Mouse (Mus musculus): Measurements from ENCODE around the gene Ets1.

Ets1 gene

DNA sequence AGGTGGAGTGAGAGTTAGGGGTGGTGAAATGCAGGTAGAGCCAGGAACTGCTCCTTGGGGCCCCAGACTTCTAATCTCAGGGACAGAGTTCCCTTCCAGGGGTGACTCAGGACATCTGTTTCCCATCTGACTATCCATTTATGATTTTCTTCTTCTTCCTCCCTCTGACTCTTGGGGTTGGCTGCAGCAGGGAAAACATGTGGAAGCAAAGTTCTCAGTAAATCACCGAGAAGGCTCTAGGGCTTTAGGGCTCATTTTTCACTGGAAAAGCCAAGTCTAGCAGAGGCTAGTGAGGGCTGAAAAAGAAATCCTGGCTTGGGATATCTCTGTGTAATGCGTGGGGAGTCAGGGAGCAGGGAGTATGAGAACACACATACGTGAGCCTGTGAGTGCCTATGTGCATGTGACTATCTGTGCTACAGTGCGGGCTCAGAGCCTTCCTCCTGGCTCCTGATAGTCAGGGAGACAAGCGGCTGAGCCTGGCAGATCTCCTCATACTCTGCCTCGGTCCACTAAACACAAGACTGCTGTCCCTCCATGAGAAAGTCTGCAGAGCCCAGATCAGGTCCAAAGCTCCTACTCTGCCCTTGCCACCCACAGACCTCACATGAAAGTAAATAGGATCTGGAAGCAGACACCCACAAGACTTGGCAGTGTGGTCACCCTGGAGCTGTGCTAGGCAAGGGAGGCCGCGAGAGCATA is 146.5 kb downstream of the Ets1 start:
- no peak for DNase-seq

GRCm38 (mm10) chr9:32787091-32787490 is 151.1 kb downstream of the Ets1 start:
- no peak for DNase-seq

DNA sequence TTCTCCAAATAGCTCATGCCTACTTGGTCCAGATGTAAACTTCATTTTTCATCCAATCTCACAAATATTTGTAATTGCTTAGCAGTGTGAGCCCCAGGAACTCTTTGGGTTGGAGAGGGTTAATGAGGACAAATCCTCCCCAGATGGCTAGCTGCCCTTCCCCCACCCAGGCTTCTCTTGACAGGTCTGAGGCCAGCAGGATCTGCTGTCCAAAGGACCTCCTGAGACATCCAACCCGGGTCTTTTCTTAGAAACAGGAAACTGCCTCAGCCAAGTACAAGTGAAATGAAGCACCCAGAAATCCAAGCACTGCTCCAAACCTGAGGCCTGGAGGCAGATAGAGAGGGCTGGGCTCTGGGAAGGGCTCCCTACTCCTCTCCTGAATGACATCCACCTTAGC is 151.6 kb downstream of the Ets1 start:
- no peak for DNase-seq

DNA sequence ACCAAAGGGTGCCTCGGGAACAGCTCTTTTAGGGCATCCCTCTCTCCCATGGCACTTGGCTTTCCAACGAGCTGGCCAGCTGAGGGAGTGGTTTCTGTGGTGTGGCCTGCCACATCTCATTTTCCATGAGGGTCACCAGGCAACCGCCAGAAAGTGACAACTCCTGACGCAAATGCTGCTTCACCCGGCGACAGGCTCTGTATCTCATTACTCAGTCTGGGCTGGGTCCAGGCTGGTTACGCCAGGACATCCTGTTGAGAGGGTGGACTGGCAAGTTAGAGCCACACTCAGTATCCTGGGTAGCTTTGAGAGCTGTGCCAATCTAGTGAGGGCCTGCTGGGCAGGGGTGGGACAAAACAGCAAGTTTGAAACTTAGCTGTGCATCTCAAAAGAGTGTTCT is 153.3 kb downstream of the Ets1 start:
- DNase-seq: no peak

GRCm38 (mm10) chr9:32791699-32792098 is 155.7 kb downstream of the Ets1 start:
- no peak for DNase-seq

DNA sequence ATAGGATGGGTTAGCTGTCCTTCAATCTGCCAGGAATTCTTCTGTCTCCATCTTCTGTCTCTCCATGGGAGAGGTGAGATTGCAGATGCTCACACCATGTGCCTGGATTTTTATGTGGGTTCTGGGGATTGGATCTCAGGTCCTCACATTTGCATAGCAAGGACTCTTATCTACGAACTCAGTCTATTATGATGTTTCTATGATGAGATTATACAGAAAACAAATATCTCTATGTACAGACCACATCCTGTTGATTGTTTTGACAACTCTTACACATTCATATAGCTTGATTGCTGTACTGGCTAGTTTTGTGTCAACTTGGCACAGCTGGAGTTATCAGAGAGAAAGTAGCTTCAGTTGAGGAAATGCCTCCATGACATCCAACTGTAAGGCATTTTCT is 162.2 kb downstream of the Ets1 start:
- DNase-seq: no peak

DNA sequence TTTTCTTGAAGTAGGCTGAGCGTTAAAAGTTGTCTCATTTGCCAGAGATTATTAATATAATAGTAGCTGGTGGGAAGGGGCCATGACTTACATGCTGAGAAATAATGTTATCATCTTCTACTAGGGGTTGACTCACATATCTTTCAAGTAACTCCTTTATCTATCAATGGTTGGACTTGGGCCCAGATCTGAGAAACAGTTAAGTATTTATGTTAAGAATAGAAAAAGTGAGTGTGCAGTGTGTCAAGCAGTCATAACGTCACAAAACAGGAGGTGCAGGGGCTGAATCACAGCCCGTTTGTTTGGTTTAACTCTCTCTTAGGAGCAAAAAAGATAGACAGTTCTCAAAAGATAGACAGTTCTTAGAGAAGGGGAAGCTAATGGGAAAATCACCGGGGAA is 170.1 kb downstream of the Ets1 start:
- DNase-seq: no peak

Measured in right cerebral cortex, postnatal 4 days (tissue).